Comparison of ENCODE assay signal across 10 mouse cellular contexts in the genomic region with DNA sequence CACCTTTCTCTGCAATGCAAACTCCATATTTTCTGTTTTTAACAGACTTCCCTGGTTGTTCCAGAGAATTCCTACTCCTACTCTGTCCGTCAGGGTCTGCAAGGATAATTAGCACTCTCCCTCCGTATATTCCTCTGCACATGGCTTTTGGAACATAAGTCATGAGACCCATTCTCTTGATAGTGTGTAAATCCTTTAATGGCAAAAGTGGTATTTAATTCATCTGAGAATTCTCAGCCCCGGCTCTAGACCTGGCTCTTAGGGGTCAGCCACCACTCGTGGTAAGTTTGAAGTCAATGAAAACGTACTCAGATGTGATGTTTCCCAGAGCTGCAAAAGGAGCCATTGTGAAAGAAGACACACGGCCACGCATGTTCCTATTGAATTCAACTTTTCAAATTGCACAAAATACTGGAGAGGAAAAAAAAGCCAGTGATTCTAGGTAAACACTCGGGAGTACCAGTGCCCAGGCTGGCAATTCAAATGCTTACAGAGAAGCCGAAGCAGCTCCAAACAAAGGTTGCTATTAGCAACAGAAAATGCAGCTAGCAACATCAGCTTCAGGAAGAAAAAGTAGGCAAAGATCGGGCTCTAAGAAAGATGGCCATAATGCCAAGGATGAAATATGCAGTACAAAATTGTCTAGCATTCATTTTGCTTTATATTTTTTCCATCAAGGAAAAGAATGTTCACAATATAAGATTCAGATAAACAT.
DNase-seq lines count a peak whose midpoint lies in the region; ATAC-seq lines count a peak whose summit lies in the region.
"Had no signal": no experiment of that assay in that cellular context is flagged by ENCODE, and none has a peak within 500 bp of the region (broad histone marks: within the 10 kb centered on the region; RNA-seq: fewer than 3 reads in every experiment).

No protein-coding gene starts in this region.

- no peak for DNase-seq in heart, adult 9 months (ENCODE audit: low spot score in 2 of 2)
- DNase-seq in Muller cell, postnatal 12 days (ENCODE audit: inconsistent ontology term), result peak; percentile 62
- peak; percentile 87 for DNase-seq in midbrain, embryonic 14.5 days
- no peak for DNase-seq in cerebellum, adult 9-11 months
- DNase-seq in adrenal gland, postnatal 14 days, result no peak
- no peak for DNase-seq in adrenal gland, postnatal 36 days
- DNase-seq: left cerebral cortex, postnatal 4 days; thymus, postnatal 14 days had no signal

- H3K9me3 ChIP-seq in heart, embryonic 11.5 days (replicated peaks; ENCODE audit: control insufficient read depth, low read length), result no peaks in the 10 kb centered on the region
- no peaks in the 10 kb centered on the region for H3K9me3 ChIP-seq in forebrain, embryonic 16.5 days (ENCODE audit: control insufficient read depth, low read length)
- no peaks in the 10 kb centered on the region for H3K9me3 ChIP-seq in midbrain, embryonic 14.5 days (ENCODE audit: control insufficient read depth, low read length)

- H3K27me3 ChIP-seq in heart, embryonic 11.5 days (ENCODE audit: control insufficient read depth, insufficient read depth, low read length), result no peaks in the 10 kb centered on the region
- H3K27me3 ChIP-seq in forebrain, embryonic 16.5 days (replicated peaks; ENCODE audit: control insufficient read depth, insufficient read depth, low read length), result no peaks in the 10 kb centered on the region
- H3K27me3 ChIP-seq in midbrain, embryonic 14.5 days (ENCODE audit: control insufficient read depth, insufficient read depth, low read length), result no peaks in the 10 kb centered on the region

- no peak for ATAC-seq in heart, embryonic 11.5 days (replicated peaks; ENCODE audit: insufficient number of reproducible peaks, low FRiP score, low TSS enrichment)
- peak; percentile 92 for ATAC-seq in forebrain, embryonic 16.5 days
- ATAC-seq in midbrain, embryonic 14.5 days (ENCODE audit: low FRiP score, low TSS enrichment), result peak; percentile 74; the same call in 1 of the 2 replicates

- H3K4me1 ChIP-seq in heart, embryonic 11.5 days (ENCODE audit: control insufficient read depth, insufficient read depth, low read length), result no peaks in the 10 kb centered on the region; the same call in 1 of the 2 replicates
- peaks cover 5% of the 10 kb centered on the region; the same call in 1 of the 2 replicates for H3K4me1 ChIP-seq in forebrain, embryonic 16.5 days (replicated peaks; ENCODE audit: control insufficient read depth, insufficient read depth, low read length)
- peaks cover 5% of the 10 kb centered on the region; the same call in 1 of the 2 replicates for H3K4me1 ChIP-seq in midbrain, embryonic 14.5 days (ENCODE audit: control insufficient read depth, insufficient read depth, low read length)

- whole genome bisulfite sequencing in heart, embryonic 11.5 days (ENCODE audit: insufficient replicate concordance), result 56% methylated on average over 10 of the region's 10 CpGs
- 10% methylated on average over 10 of the region's 10 CpGs for WGBS in forebrain, embryonic 16.5 days
- WGBS in midbrain, embryonic 14.5 days, result 18% methylated on average over 10 of the region's 10 CpGs

- H3K4me3 ChIP-seq in heart, embryonic 11.5 days (ENCODE audit: low read depth, low read length), result no peak overlapping the region
- H3K4me3 ChIP-seq in forebrain, embryonic 16.5 days (replicated peaks; ENCODE audit: low read length), result peak overlapping the region; percentile 25
- no peak overlapping the region for H3K4me3 ChIP-seq in midbrain, embryonic 14.5 days (replicated peaks; ENCODE audit: low read depth, low read length)

- peak overlapping the region; percentile 57 for H3K27ac ChIP-seq in heart, embryonic 11.5 days (ENCODE audit: low read depth, low read length)
- H3K27ac ChIP-seq in forebrain, embryonic 16.5 days (ENCODE audit: low read length), result peak overlapping the region; percentile 21; the same call in 1 of the 2 replicates
- H3K27ac ChIP-seq in midbrain, embryonic 14.5 days (replicated peaks; ENCODE audit: low read depth, low read length), result peak overlapping the region; percentile 46

- no peak overlapping the region for H3K9ac ChIP-seq in heart, embryonic 11.5 days (ENCODE audit: low read depth, low read length)
- H3K9ac ChIP-seq in forebrain, embryonic 16.5 days (replicated peaks; ENCODE audit: low read depth, low read length), result peak overlapping the region; percentile 28; the same call in 1 of the 2 replicates
- 0 out of 2 replicates have a peak overlapping the region, but pooled peaks have one; percentile 17 for H3K9ac ChIP-seq in midbrain, embryonic 14.5 days (replicated peaks; ENCODE audit: low read length)

- no peaks in the 10 kb centered on the region for H3K36me3 ChIP-seq in heart, embryonic 11.5 days (ENCODE audit: control insufficient read depth, insufficient read depth, low read length)
- no peaks in the 10 kb centered on the region for H3K36me3 ChIP-seq in forebrain, embryonic 16.5 days (ENCODE audit: control insufficient read depth, insufficient read depth)
- no peaks in the 10 kb centered on the region for H3K36me3 ChIP-seq in midbrain, embryonic 14.5 days (ENCODE audit: control insufficient read depth, insufficient read depth, low read length)

- H3K4me2 ChIP-seq in heart, embryonic 11.5 days, result no peak overlapping the region
- peak overlapping the region; percentile 49 for H3K4me2 ChIP-seq in forebrain, embryonic 16.5 days (ENCODE audit: low read length)
- peak overlapping the region; percentile 44 for H3K4me2 ChIP-seq in midbrain, embryonic 14.5 days (ENCODE audit: low read length)

Comparison
In these comparisons a context has a peak if more than half of its experiments do, and no peak if none do; other contexts are left out.
1. DNase-seq: peak in Muller cell, postnatal 12 days (single experiment) and midbrain, embryonic 14.5 days (single experiment); none in heart, adult 9 months (0 of 2), cerebellum, adult 9-11 months (single experiment), adrenal gland, postnatal 14 days (single experiment) and adrenal gland, postnatal 36 days (0 of 2).
2. Peak in every context shown above with its lines, with median percentiles within 50 percentile points of each other: H3K27ac ChIP-seq.